Mouse (Mus musculus) adrenal gland, postnatal 36 days (tissue): ENCODE measurements at regions not wholly inside any gene's neighbourhood (a gene's known extent, or its start where the extent isn't known, plus 50 kb on each side); places are given as distances from the start of the nearest gene placed in this dataset.

Experiments used
- DNase-seq, 2 experiments: peaks; one replicate each; pipeline ENCODE4 v3.0.0; 2021; ENCODE audit warnings: mixed read lengths in 1 of 2

DNA sequence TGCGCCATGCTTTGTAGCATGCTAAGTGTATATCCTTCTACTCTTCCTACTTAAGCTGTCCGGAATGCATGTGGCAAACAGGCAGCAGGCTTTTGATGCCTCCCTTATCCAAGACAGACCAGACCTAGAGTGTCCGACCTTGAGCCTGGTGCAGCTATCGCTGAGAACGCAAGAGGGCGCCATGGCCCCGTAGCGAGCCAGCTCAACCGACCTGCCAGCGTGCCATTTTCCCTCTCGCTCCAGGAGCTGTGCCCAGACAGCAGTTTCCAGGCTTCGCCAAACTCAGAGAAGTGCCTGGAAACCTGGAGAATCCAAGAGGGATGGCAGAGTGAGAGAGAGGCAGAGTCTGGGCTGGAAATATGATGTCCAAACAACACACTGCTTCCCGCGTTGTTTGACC lies 155.8 kb upstream of the Gm12830 start:
- DNase-seq, result peak; percentile 87 to 89

DNA sequence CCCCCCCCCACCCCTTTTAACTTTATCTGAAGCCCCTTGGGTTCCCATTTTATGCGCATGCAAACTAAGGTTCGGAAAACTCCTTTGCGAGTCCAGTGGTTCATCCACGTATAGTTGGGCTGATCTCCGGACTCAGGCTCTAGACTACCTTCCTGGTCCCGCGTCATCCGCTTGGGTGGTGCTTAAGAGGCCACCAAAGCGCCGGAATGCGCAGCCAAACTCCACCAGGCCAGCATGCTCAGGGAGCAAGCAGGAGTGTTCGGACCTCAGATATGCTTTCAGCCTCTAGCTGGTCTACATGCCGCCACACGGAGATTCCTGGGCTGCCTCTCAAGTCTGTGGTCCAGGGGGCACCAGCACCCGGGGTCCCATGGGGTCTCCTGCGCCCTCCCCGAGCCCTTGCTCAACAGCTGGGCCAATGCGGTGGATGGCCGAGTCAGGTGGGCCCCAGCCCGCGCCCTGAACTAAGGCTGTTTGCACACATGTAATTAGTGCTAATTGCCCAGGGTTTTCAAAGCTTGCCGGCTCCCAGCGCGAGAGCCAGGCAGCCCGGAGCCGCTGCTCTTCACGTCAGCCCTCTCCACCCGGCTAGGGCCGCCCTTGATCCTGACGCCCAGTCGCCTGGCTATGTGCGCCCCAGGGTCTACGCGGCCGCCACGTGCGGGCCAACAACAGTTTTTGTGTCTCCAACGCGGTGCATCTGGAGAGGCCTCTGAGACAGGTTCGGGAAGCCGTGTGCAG lies 155.1 kb upstream of the Gm12830 start:
- no peak for DNase-seq

DNA sequence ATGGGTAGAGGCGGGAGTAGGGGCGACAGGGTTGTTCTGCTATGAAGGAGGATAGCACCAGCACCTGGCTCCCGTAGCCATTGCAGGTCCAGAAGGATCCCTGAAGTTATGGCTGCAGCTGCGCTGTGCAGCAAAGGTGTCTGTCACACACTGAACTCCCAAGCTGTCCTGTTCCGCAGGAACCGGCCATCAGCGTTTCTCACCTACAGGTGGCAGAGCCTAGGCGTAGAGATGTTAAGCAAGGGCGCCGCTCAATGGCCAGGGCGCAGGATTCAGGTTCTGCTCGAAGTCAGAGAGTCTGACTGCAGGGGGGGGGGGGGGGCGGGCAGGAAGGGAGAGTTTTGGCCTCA lies 154.6 kb upstream of the Gm12830 start:
- DNase-seq, result no peak

DNA sequence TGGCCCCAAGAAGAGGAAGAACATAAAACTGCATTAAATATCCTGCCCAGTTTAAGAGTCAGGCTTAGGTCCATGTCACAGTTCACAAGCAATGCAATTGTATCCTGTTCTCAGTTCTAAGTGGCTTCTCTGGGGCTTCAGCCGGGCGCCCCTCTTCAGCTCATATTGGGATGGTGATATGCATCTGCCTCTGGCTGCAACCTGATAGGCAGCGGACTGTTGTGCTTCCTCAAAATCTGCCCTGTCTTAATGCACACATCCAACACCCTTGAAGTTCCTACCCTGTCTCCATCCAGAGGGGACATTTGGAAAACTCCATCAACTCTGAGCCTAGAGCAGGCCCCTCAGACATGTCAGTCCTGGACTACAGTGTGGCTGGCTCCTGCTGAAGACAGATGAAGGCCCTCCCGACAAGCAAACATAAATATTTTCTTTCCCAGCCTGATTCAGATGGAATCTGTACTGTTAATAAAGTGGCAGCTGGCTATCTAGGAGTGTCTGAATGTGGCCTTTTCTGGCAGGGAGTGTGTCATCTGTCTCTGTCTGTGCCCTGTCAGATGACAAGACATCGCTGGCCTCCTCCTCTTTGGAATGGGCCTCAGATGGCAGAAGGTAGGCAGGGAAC lies 149.3 kb upstream of the Gm12830 start:
- no peak for DNase-seq

DNA sequence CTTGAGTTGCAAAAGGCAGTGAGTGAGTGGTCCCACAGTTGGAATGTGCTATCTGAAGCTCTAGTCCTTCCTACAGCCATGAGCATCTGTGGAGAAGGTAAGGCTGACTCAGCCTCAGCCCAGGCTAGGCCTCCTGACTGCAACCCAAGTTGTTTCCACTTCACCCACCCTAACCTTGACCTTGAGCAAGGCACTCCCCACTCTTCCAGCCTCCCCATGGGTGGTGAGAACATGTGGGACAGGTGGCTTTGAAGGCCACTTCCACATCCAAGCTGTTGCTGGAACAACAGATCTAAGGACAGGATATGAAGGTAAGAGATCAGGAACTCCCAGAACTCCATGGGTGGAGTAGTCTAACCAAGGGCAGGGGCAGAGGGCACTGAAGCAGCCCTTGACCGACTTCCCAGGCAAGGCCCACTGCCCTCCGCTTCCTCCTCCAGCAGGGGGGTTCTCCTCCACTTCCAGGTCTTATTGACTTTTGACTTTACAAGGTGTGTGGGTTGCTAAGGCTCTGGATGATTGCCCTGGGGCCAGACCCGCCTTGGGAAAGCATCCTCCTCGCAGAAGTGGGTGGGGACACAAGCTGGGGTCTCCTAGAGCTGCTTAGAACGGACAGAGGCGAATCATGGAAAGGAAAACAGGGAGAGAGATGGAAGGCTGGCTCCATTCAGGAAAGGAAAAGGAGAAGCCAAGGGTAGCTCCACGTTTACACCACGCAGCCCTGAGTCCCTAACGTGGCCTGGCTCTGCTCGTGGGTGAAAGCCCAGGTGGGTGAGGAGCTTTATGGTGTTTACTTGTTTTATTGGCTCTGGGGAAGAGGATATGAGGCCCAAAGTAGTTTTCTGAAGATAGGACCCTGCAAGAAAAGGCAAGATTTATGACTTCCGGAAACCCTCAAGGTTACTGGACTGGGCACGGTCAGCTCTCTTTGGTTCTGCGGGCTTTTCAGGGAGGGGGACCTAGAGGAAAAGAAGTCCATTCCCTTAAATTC lies 144.3 kb upstream of the Gm12830 start:
- DNase-seq, result no peak

DNA sequence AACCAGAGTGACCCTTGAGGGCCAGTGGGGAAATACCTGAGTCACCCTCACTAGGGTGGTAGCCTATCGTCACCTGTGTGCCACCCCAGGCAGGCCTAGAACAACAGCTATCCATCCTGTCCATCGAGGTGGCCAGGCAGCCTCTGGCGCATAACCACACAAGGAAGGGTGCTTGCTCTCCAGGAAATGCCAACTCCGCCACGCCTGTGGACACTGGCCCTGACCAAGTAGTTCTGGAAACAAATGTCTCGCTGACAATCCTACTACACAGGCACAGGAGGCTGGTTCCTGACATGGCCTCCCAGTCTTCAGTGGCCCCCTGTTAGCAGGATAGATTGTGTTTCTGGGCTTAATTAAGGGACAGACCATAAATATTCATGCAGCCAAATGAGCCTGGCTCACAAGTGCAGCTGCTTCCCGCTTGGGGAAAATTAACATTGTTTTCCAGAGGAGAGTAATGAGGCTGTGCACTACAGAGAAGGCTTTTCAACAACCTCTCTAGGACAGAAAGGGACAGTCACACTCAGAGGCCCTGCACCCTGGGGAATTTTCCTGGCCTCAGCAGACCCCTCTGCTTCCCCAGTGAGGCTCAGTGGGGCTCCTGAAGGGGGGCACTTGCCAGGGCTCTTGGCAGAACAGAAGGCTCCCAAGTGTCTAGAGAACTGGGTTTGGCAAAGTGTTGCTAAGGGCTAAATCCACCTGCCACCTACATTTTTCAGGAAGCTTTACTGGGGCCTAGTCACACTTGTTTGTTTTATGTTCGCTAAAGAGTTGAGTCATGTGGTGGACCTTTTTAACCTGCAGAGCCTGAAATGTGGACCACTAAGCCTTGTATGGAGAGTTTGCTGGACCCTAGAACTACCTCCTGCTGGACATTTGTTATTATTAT lies 143.2 kb upstream of the Gm12830 start:
- no peak for DNase-seq

DNA sequence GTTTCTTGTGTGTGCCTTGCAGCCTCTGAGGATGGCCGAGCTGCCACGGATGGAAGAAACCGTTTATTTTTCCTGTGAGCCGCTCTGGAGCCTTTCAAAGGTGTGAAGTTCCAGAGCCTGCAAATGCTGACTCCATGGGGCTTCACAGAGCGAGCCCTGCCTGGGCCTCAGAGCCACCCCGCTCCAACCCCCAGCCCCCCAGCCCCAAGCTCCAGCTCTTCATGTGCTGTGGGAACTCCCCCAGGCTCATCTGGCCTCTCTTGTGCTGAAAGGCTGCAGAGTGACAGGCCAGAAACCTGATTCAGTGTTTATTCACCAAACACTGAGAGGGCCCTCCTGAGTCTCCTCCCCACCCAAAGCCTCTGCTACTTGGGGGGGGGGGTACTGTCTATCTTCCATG lies 141.2 kb upstream of the Gm12830 start:
- no peak for DNase-seq

DNA sequence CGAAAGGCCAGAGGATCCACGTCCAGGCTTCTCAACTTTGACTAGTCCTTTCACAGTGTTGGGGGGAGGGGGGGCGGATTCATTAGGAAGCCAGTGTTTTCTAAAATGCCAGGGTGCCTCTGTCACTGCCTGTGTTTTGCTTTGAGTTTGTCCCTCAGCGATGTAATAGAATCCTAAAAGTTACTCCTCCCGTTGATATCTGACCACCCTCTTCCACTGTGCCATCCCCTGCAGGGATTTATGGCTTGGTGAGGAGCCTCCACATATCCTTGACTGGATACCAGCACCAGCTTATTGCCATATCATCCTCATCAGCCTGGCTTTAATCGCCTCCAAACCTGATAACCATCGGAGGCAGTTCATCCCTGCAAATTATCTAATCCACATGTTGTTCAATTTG lies 138.6 kb upstream of the Gm12830 start:
- no peak for DNase-seq

DNA sequence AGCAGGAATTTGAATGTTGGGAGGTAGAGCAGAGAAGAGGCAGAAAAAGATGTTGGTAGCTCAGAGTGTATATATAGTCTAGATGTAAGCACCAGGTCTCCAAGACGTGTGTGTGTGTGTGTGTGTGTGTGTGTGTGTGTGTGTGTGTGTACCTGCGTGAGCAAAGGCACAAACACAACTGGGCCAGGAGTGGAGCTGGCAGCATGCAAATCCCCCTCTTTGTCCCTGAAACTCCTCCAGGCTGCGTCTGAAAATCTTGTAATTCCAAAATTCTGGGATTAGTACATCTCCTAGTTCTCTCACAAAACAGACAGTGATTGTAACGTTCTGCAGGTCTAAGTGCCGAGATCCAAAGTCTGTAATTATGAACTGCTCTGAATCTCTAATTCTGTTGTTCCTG lies 137.8 kb upstream of the Gm12830 start:
- DNase-seq, result no peak

DNA sequence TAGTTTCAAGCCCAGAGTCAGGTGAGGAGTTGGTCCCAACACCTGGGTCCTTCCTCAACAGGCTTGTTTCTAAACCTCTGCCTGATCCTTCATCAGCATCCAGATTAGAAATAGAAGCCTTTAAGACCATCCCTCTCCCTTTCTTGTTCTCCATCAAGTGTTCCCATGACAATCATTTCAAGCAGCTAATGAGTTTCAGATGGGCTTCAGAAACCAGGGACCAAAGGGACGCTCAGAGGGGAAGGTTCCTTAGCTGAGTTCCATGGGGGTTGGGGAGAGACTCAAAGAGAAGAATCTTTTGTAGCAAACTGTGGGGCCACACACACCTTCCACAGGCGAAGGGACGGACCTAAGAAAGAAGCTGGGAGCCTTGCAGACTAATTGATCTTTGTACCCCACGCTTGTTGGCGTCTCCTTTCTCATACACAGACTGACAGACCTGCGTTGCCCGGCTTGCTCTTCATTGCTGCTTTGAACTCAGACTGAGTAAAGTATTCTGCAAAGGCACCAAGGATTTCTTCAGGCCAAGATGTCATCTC lies 136.6 kb upstream of the Gm12830 start:
- no peak for DNase-seq

DNA sequence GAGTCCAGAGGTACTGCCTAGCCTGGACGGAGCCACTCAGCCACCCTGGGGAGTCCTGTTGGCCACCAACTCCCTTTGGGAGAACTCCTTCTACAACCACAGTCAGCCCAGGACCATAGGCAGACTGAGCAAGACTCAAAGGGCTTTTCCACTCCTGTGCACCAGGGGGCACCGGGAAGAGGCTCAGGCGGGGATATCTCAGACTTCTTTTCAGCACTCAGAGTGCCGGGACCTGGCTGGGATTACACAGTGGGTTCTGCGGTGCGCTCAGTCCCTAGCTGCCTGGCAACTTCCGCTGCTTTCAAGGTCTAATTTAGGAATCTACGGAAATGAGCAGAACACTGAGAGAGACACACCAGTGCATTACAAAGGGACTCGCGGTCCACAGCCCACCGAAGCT lies 136.1 kb upstream of the Gm12830 start:
- DNase-seq, result peak; percentile 39 to 55

DNA sequence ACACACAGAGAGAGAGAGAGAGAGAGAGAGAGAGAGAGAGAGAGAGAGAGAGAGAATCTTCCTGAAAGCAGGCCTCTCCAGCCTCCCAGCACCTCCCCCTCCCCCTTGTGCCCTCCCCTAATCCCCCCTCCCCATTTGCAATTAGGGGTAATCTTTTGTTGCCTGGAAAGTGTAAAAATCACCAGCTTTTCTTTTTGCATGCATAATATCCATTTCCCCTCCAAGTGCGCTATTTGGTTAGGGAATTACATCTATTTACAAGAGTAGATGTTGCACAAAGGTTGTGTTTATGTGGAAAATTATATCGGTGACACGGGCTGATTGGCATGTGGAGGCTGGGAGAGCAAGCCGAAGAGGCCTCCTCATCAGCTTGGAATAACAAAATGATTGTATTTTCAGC lies 135.4 kb upstream of the Gm12830 start:
- no peak for DNase-seq

DNA sequence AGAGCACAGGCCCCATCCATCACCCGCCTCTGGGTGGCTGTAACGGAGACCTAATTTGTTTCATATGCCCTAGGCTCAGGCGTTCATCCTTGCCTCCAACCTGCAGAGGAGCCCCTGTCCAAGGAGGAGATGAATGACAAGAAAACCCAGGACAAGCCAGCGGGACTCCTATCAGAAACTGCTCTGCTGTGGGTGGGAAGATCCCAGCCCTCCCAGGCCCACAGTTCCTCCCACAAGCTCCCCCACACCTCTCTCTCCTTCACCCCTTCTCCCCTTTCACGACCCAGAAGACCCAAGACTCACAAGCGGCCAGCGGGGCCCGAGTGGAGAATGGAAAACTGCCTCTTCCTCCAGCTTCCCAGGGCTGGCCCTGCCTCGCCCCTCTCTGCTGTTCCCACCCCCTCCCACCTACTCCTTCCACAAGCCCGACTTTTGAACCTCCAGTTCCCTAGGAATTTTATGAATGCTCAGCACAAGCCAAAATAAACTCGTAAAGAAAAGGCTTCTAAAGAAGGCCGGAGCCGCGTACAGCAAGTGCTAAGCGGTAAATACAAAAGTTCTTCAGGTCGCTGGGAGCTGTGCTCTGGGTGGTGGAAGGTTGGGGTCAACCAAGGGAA lies 133.1 kb upstream of the Gm12830 start:
- no peak for DNase-seq

DNA sequence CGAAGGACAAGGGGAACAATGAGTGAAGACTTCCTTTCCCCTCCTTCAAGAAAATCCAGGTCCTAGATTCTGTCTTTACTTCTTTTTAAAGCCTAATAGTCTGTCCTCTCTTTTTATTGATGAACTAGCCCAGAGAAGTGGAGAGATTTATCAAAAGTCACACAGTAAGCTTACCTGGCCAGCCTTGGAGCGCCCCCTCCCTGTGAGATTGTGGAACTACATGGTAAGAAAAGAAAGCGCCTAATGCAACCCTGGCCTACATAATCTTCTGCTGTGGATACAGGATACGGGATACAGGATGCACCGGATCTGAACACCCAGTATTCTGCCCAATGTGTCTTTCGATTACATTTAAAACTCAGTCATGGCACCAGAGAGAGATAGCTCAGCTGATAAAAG lies 132.6 kb upstream of the Gm12830 start:
- peak in 1 of 2 experiments; percentile 33 for DNase-seq

DNA sequence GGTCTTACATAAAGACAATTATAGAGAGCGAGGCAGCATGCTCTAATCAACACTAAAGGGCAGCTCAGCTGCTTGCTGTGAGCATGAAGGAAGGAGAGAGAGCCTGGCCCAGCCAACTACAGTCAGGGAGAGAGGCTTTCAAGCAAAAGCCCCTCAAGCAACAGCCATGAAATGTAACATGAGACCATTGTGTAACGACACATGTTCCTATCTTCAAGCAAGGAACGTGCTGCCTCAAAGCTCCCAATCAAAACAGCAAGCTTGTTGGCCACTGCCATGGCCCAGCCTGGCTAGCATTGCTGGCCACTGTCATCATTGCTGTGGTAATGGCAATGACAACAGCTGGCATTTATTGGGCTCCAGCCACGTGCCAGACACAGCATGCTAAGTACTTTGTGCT lies 115.9 kb upstream of the Gm12830 start:
- DNase-seq, result no peak

DNA sequence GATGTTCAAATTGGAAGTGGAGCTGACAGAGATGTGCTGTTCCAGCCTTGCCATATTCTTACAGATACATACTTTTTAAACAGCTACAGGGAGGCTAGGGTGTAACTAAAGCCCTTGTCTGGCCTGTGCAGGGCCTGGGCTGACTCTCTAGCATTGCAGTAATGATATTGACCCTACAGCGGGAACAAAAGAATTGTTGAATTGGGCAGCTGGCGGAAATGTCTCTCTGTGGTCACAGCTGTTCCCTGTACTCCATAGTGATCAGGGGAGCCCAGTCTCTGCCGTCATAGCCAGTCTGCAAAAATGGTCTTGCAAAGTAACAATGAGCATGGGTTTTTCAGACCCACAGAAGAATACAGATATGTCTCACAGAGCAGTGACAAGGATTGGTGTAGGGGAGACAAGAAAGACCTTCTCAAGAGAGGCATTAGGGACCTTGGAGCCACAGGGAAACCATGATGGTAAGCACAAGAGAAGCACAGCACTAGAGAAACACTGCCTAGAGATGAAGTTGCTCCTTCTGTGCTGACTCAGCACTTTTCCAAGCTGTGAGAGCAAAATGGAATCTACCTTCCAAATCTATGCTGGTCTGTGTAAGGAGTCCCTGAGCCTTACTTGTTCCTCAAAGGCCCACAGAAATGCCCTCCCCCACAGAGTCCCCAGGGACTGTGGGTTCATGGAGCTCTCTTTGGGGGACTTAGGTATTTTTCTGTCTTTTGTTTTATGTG lies 111.2 kb upstream of the Gm12830 start:
- DNase-seq, result no peak

DNA sequence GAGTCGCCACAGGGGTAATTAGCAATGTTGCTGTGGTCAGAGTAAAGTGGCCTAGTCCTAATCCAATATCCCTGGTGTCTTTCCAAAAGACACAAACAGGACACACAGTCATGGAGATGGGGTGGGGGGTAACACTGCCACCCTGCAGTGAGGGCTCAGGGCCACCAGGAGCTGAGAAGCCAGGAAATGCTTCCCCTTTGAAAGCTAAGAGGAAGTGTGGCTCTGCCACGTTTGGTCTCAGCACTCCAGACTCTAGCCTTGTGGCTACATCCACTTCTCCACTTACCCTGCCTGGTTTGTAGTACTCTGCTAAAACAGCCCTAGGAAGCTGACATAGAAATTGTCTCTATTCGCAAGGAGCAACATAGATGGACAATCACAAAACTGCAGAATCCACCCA lies 110.4 kb upstream of the Gm12830 start:
- DNase-seq, result no peak

DNA sequence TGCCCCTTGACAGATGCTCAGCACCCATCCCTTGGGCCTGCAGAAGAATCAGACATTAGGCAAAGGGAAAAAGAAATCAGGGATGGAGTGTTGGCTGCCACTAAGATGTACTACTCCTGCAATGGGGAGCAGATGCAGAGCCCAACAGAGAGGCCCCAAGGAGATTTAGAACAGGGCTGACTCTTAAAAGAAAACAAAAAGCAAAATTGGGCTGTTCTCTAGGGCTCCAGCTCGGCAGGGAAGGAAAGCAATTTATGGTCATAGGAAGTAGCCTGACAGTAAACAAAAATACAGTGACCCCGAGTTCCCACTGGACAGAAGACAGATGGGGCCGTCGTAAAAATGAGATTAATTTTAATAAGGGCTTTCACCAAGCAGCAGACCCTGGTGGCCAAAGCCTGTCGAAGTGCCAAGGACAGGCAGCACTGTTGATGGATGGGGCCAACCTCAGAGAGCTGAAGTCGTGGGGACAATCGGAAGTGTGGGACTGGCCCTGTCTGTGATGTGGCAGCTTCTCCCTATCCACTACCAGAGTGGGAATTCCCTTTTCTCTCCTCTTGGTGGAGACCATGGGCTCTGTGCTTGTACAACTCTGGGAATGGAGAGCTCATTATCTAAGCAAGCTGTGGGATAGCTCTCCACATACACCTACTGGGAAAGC lies 109.4 kb upstream of the Gm12830 start:
- peak; percentile 8 to 10 for DNase-seq

DNA sequence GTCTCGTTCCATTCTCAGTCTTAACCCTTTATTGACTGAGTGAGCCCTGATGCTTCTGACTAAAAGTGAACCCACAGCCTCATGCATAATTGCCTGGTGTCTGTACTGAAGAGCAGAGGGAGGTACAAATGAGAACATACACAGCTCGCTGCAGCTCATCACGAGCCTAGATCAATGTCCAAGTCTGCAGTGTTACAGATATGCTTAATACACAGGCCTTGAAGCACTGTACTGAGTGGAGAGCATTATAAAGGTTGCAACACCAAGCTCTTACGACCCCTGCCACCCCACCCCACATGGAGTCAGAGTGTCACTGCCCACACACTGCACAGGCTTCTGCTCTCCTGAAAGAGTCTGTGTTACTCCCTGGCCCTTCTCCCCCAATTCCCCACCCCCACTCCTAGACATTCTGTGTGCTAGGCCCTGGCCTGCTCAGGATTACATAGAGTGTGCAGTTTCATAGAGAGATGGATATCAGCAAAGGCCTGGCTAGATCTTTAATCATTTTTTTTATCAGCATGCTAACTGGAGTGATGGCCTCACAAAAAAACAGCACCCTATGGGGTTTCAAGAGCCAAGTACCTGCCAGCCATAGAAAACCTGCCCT lies 108.5 kb upstream of the Gm12830 start:
- DNase-seq, result no peak

DNA sequence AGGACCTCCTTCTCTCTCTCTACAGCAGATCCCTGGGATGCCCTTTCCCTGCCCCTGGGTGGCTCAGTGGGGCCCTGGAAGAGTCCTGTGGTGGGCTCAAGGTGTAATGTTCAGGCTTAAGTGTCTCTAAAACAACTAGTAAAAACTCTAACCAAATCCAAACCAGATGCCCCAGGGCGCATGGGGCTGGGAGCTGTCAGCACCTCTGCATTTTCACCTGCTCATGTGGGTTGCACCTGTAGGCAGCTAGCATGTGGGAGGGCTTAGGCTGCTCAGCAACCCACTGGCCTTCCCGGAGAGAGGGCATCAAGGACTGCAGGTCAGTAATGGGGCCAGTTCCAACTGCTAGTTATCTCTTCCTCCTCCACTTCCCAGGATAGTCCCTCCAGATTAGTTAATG lies 104.8 kb upstream of the Gm12830 start:
- DNase-seq, result no peak
